Mouse (Mus musculus): Measurements from ENCODE around the gene Zfp819. TPM values are rescaled to one million over a fixed set of nuclear protein-coding genes. Genes with fewer than 3 reads are reported as not detected.

The Zfp819 gene
- not detected in 2 replicates for total RNA-seq (2015; ENCODE audit: low replicate concordance)
- not detected in 2 replicates for total RNA-seq (2017; ENCODE audit: low replicate concordance)

- ATAC-seq (replicated peaks; ENCODE audit: low FRiP score, poor library complexity, severe bottlenecking) = no peak
These were observed at the start of gene Zfp819 for GRCm38 (mm10) chr7:43606896-43607742. Zfp819 (plus strand) TSS chr7:43607169.

DNA sequence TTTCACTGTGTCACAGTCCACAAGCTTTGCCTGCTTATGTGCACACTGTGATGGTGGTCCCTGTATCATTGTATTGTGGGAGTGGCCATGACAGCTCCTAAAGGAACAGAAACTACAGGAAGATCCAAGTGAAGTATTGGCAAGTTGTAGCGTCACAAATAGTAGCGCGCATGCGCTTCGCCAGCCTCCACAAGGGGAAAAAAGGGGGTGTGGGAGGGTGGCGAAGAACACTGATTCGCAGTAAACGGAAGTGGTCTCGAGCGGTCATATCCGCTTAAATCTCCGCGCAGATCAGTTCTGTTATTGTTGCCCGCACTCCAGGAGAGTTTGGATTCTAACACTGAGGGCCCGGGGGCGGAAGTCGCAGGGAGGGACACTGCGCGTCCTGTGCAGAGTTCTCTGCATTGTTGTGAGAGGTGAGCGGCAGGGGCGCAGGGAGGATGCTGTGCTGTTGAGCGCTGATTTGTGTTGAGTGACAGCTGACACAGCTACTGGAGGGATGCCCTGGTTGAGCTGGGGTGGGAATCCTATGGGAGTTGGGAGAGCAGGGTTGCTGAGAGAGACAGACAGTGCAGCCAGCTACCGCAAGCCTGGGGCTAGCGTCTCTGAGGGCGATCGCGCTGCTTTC, 44.8 kb upstream of the Zfp819 start, which contains the start of gene Zfp658:
Gene Zfp658 (plus strand): TSS at position 251 of the 628 bp plus-strand sequence.
- ATAC-seq (replicated peaks; ENCODE audit: low FRiP score, poor library complexity, severe bottlenecking) = no peak

DNA sequence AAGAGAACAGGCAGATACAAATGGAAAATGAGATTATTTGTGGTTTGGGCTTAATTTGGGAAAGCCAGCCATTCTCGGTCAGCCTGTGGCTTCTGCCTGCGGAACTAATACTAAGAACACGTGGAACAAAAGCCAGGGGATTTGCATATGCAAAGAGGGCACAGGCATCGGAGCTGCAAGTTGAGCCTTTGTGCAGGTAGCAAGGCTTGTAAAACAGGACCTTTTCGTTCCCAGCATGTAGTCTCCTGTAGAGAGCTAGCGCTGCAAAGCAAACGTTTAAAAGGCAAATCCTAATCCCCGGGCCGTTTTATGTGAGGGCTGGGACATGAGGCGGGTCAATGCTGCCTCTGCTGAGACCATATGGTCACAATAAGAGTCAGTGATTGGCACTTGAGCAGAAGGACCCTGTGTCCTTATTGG, 44.3 kb upstream of the Zfp819 start:
- ATAC-seq (replicated peaks; ENCODE audit: low FRiP score, poor library complexity, severe bottlenecking) = no peak

- no peak for ATAC-seq (replicated peaks; ENCODE audit: low FRiP score, poor library complexity, severe bottlenecking)
These were observed 43.7 kb upstream of the Zfp819 start for GRCm38 (mm10) chr7:43563300-43563699.

GRCm38 (mm10) chr7:43571216-43571615, 35.8 kb upstream of the Zfp819 start:
- no peak for ATAC-seq (replicated peaks; ENCODE audit: low FRiP score, poor library complexity, severe bottlenecking)

- peak; percentile 86 for ATAC-seq (replicated peaks; ENCODE audit: low FRiP score, poor library complexity, severe bottlenecking)
These were observed 27.4 kb upstream of the Zfp819 start, which contains the start of gene Zfp719 for GRCm38 (mm10) chr7:43579440-43580171. Zfp719 (plus strand) TSS chr7:43579610.

GRCm38 (mm10) chr7:43580526-43580925, 26.4 kb upstream of the Zfp819 start:
- ATAC-seq (replicated peaks; ENCODE audit: low FRiP score, poor library complexity, severe bottlenecking) = no peak

- ATAC-seq (replicated peaks; ENCODE audit: low FRiP score, poor library complexity, severe bottlenecking) = no peak
These were observed 22.2 kb upstream of the Zfp819 start for GRCm38 (mm10) chr7:43584790-43585189.

GRCm38 (mm10) chr7:43601884-43602283, 5.1 kb upstream of the Zfp819 start:
- no peak for ATAC-seq (replicated peaks; ENCODE audit: low FRiP score, poor library complexity, severe bottlenecking)

DNA sequence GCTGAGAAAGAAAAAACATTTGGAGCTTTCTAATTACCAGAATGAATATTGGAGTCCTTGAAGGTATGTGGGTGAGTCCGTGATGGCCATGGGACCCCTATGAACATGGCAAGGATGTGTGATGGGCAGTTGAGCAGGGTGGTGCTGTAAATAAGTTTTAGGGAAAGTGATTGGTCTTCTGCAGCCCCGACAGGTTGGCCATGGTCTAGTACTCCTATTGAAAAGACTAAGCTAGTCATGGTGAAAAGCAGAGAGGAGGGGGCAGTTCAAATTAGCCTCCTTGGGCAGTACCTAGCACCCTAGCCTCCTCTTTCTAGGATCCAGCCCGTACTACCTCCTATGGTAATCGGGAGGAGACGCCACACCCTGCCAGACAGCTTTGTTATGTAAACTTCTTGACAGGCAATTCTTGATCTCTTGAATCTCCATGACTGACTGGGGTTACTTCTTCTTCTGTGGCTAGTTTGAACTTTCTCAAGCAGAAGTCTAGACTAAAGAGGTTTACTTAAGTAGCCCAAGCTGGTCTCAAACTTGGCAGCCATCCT, 846 bp downstream of the Zfp819 start:
- no peak for ATAC-seq (replicated peaks; ENCODE audit: low FRiP score, poor library complexity, severe bottlenecking)

DNA sequence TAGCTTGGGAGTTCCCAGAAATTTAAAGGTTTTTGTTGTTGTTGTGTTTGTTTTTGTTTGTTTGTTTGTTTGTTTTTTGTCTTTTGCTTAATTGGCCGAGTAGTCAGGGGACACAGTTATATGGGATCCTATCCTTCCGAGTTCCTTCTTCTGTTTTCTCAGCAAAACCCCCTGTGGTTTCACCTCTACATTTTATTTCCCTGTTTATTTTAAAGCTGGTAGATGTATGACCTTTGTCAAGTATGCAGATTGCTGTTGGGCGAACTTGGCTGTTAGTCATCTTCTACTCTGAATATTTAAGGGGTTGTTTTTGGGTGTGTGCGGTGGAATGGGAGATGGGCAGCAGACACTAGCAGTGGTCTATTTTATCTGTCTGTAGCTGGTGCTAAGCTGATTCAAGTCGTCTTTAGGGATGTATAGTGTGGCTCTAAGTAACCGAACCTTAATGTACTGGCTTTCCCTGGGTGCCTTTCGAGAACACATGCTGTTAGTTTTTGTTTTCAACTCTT, 1.4 kb downstream of the Zfp819 start:
- no peak for ATAC-seq (replicated peaks; ENCODE audit: low FRiP score, poor library complexity, severe bottlenecking)

DNA sequence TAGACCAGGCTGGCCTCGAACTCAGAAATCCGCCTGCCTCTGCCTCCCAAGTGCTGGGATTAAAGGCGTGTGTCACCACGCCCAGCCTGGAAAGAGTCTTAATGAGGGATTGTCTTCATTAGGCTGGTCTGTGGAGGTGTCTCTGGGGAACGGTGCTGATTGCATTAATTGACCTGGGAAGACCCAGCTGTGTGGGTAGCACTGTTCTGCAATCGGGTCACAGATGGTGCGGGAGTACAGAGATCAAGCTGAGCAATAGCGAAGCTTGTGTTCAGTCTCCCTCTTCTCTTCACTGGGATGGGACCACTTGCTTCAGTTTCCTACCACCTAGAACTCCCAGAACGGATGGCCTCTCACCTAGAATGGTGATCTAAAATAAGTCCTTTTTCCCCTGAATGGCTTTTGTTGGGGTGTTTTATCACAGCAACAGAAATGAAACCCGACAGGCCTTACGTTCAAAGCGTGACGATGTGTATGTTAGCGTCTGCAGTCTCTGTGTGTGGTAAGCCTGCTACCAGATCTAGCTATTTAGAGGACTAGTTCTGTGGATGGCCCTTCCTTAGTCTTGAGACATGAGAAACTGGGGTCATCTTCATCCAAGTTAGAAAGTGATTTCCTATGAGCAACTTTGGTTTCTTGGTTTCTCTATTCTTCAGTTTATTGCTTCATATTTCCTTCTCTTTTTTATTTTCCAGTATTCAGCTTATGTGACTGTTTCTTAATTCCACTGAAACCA, 7.0 kb downstream of the Zfp819 start:
- no peak for ATAC-seq (replicated peaks; ENCODE audit: low FRiP score, poor library complexity, severe bottlenecking)

- ATAC-seq (replicated peaks; ENCODE audit: low FRiP score, poor library complexity, severe bottlenecking) = no peak
These were observed 16.0 kb downstream of the Zfp819 start for GRCm38 (mm10) chr7:43622927-43623326.

DNA sequence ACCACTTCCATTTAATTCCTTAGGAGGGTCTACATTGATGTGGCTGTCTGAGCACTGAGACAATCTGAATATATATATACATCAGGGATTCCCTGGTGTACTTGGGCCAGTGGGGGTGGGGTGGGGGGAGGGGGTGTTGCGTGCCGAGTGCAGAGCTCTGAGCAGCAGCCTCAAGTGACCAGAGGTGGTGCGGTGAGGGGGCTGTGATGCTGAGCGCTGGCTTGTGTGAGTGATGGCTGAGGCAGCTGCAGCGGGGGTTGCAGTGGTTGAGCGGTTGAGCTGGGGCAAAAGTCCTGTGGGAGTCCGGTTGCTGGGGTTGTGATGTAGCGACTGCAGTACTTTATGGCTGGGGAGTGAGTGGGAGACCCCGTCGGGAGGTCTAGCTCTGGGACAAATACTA, 16.9 kb downstream of the Zfp819 start:
- ATAC-seq (replicated peaks; ENCODE audit: low FRiP score, poor library complexity, severe bottlenecking) = no peak

- ATAC-seq (replicated peaks; ENCODE audit: low FRiP score, poor library complexity, severe bottlenecking) = no peak
These were observed 18.1 kb downstream of the Zfp819 start for GRCm38 (mm10) chr7:43625065-43625464.

DNA sequence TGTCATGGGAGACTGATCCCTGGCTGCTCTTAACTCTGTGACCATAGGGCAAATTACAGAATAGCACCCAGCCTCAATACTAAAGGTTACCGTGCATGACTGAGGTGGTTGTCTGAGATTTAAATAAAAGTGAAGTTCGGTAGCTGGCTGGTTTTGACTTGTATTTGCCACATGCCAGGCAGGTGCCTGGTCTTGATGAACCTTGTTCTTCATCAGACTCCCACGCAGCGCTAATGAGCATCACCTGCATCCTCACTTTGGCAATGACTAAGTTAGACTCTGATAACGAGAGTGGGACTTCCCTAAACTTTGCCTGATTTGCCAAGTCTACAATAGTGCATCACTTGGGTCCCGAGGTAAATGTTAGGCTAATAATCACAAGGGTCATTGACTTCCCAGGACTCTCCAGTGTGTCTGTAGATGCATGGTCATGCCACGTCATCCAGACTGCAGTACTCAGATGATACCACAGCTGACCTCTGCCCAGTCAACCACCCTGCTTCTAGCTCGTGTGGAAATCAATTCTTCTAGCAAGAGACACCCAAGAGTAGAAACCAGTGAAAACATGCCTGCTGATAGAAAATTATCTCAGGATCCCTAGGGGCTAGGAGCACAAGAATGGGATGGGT, 18.9 kb downstream of the Zfp819 start:
- ATAC-seq (replicated peaks; ENCODE audit: low FRiP score, poor library complexity, severe bottlenecking) = no peak

DNA sequence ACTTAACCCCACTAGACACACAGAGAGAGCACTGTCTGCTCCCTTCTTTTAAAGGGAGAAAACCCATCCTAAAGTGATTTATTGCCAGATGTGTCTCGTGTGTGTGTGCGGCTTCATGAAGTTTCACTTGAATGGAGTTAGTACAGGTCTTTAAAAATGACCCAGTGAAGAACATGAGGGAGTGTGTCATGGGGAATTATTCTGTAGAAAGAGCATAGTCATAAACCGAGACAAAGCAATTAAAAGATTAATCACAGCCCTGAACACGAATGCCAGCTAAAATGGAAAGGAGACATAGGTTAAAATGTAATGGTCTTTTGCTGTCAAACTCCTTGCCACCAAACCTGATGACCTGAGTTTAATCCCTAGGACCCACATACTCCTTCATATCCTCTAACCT, 27.0 kb downstream of the Zfp819 start:
- no peak for ATAC-seq (replicated peaks; ENCODE audit: low FRiP score, poor library complexity, severe bottlenecking)

- no peak for ATAC-seq (replicated peaks; ENCODE audit: low FRiP score, poor library complexity, severe bottlenecking)
These were observed 27.5 kb downstream of the Zfp819 start, which contains the start of gene Ceacam18 for GRCm38 (mm10) chr7:43634500-43634899. Ceacam18 (plus strand) TSS chr7:43634707.

GRCm38 (mm10) chr7:43636194-43636593, 29.2 kb downstream of the Zfp819 start:
- ATAC-seq (replicated peaks; ENCODE audit: low FRiP score, poor library complexity, severe bottlenecking) = no peak
